Mouse (Mus musculus): ENCODE measurements at regions not wholly inside any gene's neighbourhood (a gene's known extent, or its start where the extent isn't known, plus 50 kb on each side); places are given as distances from the start of the nearest gene placed in this dataset.

DNA sequence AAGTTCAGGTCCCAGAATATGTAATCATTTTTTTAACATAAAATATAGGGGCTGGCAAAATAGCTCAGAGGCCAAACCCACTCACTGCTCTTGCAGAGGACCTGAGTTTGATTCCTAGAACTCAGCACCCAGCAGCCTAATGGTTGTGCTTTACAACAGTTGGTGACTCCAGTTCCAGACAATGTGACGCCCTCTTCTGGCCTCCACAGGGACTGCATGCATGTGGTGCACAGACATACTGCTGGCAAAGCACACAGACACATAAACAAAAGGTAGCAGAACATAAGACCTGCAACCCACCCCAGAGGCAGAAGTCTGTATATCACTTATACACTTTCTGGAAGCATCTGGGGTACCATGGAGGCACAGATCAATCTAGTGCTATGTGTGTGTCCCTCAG, 87.5 kb downstream of the Ackr3 start:
- H3K4me1 ChIP-seq (replicated peaks), result peaks cover 32% of the 10 kb centered on the region
- no peaks in the 10 kb centered on the region for H3K36me3 ChIP-seq
- H3K27me3 ChIP-seq, result no peaks in the 10 kb centered on the region
- no peak overlapping the region for H3K9ac ChIP-seq
- H3K4me2 ChIP-seq, result no peak overlapping the region
- no peak overlapping the region for H3K4me3 ChIP-seq
- ATAC-seq (ENCODE audit: low read depth), result no peak
- peak overlapping the region; percentile 35; the same call in 1 of the 2 replicates for H3K27ac ChIP-seq (replicated peaks)
- WGBS, result 79% methylated on average over 1 of the region's 1 CpGs
- no peaks in the 10 kb centered on the region for H3K9me3 ChIP-seq

DNA sequence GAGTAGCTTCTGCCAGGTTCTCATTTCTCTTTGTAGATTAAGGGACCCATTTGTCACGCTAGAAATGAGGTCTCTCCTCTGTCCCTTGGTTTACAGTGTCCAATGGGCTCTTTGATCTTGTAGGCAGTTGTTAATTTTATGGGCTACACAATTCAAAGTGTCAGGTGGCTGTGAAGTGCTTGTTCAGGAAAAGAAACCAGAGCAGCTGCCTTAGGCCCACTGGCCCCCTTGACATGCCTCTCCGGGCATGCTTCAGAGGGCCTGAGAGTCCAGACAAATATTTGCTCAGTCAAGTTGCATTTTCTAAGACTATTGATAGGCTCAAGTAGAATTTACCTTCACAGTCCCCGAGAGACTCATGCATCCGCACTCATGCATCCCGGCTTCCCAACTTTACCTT, 94.0 kb downstream of the Ackr3 start:
- no peak overlapping the region for H3K9ac ChIP-seq
- H3K9me3 ChIP-seq, result no peaks in the 10 kb centered on the region
- no peak overlapping the region for H3K27ac ChIP-seq (replicated peaks)
- H3K36me3 ChIP-seq, result no peaks in the 10 kb centered on the region
- H3K27me3 ChIP-seq, result no peaks in the 10 kb centered on the region
- peaks cover 10% of the 10 kb centered on the region for H3K4me1 ChIP-seq (replicated peaks)
- WGBS, result 27% methylated on average over 5 of the region's 5 CpGs
- no peak overlapping the region for H3K4me3 ChIP-seq
- no peak overlapping the region for H3K4me2 ChIP-seq
- ATAC-seq (ENCODE audit: low read depth), result no peak

DNA sequence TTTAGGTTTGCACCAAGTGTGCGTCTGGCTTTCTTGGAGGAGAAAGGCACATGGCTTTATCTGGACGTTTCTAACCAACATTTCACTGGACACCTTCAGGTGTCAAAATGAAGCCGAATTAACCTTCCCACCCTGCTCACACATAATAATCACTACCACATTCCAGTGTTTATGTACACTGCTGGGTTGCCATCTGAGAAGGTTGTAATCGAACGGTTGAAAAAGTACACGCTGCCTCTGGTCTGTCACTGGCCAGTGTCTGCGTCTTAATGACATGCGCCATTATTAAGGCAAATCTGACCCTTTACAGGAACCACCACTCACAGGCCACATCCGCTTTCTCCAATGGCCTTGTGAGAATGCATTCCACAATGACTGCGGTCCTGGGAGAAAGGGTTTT, 96.4 kb downstream of the Ackr3 start:
- no peak for ATAC-seq (ENCODE audit: low read depth)
- H3K4me1 ChIP-seq (replicated peaks), result peaks cover 23% of the 10 kb centered on the region
- H3K27me3 ChIP-seq, result no peaks in the 10 kb centered on the region
- no peaks in the 10 kb centered on the region for H3K36me3 ChIP-seq
- H3K27ac ChIP-seq (replicated peaks), result no peak overlapping the region
- H3K9ac ChIP-seq, result no peak overlapping the region
- no peak overlapping the region for H3K4me3 ChIP-seq
- no peak overlapping the region for H3K4me2 ChIP-seq
- no peaks in the 10 kb centered on the region for H3K9me3 ChIP-seq
- 88% methylated on average over 10 of the region's 10 CpGs for WGBS

DNA sequence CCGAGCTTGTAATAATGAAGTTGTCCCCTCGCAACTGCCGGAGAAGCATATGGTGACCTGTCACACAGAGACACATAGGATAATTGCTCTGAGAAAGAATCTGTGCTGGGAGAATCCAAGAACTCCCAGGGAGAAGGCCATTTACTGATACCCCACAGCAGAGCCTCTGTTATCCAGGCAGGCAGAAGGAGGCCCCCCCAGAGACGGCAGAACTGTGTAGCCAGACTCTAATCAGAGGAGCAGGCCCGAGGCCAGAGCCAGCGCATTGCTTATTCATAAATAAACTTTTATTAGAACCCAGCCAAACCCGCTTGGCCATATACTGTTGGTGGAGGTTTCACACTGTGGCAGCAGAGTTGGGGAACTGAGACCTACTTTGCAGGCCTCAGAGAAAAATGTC, 100.6 kb downstream of the Ackr3 start:
- ATAC-seq (ENCODE audit: low read depth), result peak; percentile 50; the same call in 1 of the 2 replicates
- no peak overlapping the region for H3K4me2 ChIP-seq
- H3K9me3 ChIP-seq, result no peaks in the 10 kb centered on the region
- H3K27ac ChIP-seq (replicated peaks), result peak overlapping the region; percentile 49; the same call in 1 of the 2 replicates
- 0 out of 2 replicates have a peak overlapping the region, but pooled peaks have one; percentile 5 for H3K9ac ChIP-seq
- WGBS, result 33% methylated on average over 7 of the region's 7 CpGs
- peaks cover 13% of the 10 kb centered on the region for H3K4me1 ChIP-seq (replicated peaks)
- H3K27me3 ChIP-seq, result no peaks in the 10 kb centered on the region
- H3K4me3 ChIP-seq, result no peak overlapping the region
- no peaks in the 10 kb centered on the region for H3K36me3 ChIP-seq

DNA sequence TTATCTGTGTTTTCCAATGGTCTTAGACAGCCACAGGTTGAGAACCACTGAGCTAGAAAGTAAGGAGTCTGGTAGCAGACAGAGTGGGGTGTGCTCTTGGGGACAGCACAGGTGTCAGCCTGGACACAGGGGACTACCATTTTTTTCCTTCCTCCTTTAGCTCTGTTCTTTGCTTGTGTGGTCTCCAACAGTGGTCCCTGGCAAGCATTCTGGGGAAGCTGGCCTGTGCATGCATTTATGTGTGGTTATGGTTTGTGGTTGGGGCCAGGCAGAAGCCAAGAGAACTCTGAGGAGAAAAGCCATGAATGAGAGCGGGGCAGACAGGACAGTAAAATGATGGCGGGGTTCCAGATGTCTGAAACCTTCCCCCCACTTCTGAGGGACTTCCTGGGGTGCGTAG, 107.2 kb downstream of the Ackr3 start:
- H3K36me3 ChIP-seq, result no peaks in the 10 kb centered on the region
- no peaks in the 10 kb centered on the region for H3K9me3 ChIP-seq
- ATAC-seq (ENCODE audit: low read depth), result no peak
- no peak overlapping the region for H3K9ac ChIP-seq
- H3K27ac ChIP-seq (replicated peaks), result no peak overlapping the region
- no peak overlapping the region for H3K4me2 ChIP-seq
- 75% methylated on average over 3 of the region's 3 CpGs for WGBS
- H3K27me3 ChIP-seq, result no peaks in the 10 kb centered on the region
- no peak overlapping the region for H3K4me3 ChIP-seq
- peaks cover 30% of the 10 kb centered on the region for H3K4me1 ChIP-seq (replicated peaks)

DNA sequence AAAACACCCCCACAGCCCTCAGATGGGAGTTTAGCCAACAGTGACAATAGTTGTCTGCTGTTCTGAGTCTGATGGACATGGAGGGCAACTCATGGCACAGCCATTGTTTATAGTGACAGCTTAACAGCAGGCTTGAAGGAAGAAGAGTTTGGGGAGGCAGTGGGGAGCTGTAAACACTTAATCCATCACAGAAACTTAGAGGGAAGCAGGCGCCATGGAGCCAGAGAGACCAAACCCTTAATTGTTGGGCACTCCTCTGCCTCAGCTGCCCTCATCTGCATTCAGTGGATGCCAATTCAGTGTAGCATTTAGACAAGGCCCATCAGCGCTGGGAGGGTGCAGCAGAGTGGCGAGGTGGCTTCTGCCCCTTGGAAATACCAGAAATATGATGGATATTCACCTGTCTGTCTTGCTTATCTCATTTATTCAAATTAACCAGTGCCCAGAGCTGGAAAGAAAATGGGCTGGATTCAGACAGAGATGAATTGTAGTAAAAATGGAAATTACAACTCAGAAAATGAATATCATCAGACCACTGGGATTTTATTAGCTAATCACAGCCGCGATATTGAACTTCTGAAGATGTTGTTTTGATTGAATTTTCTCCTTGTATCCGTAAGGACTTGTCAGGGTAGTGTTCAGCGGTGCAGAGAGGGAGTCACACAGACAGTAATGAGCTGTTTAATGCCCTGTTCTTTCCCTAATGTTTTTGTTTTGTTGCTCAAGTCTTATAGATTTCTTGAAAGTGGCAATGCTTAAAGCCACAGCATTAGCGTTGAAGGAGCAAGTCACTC, 108.1 kb downstream of the Ackr3 start:
- Histone ChIP-seq H3K9ac (no peak overlapping the region), H3K4me2 (no peak overlapping the region), H3K9me3 (no peaks in the 10 kb centered on the region), H3K27me3 (no peaks in the 10 kb centered on the region), H3K4me1 (replicated peaks) (peaks cover 30% of the 10 kb centered on the region), H3K4me3 (no peak overlapping the region), H3K36me3 (no peaks in the 10 kb centered on the region), H3K27ac (replicated peaks) (peak overlapping the region; percentile 64)
- 48% methylated on average over 8 of the region's 8 CpGs for WGBS
- no peak for ATAC-seq (ENCODE audit: low read depth)

DNA sequence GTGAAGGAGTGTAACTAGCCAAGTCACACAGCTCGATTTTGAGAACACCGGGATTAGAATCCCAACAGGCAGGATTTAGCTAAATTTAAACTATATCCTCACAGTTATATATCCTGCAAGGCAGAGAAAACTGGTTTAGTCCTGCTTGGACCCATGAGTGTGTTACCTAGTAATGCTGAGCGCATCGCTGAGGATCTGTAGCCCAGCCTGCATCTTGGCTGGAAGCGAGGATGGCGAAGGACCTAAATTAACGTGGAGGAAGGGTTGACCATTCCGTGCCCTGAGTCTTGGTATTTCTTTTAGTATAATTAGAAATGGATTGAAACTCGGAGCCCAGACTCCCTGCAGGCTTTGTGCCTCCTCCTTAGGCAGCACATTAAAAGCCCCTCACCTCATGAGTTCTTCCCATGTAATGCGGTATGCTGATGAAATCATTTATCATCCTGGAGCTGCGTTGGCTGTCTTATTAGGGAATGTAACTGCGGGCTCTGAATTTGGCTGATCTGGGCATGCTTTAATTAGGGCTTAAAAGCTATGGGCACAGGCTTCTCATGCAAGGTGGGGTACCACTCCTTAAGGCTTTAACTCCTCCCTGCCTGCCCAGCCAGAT, 110.1 kb downstream of the Ackr3 start:
- ATAC-seq (ENCODE audit: low read depth), result no peak; the same call in 1 of the 2 replicates
- H3K27ac ChIP-seq (replicated peaks), result peak overlapping the region; percentile 64
- 55% methylated on average over 12 of the region's 12 CpGs for WGBS

DNA sequence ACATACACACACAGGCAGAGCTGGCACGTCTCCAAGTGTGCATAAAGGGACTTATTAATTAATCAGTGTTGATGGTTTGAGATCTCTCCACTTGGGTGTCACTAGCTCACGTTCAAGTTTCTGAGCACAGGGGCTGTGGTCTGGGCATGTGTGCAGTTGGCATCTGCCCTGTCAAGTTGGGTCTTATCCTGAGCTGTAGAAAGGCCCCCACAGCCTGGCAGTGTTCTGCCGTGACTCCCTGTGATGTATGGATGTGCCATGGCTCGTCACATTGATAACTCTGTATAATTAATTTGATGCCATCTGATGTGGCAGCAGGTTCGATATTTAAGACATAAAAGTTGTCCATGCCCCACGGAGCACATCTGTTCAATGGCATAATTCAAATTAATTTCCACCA, 114.1 kb downstream of the Ackr3 start:
- no peaks in the 10 kb centered on the region for H3K9me3 ChIP-seq

More for the DNA sequence above, 110.1 kb downstream of the Ackr3 start:
- no peak overlapping the region for H3K4me2 ChIP-seq
- H3K4me1 ChIP-seq (replicated peaks), result peaks cover 40% of the 10 kb centered on the region
- no peaks in the 10 kb centered on the region for H3K9me3 ChIP-seq
- H3K9ac ChIP-seq, result no peak overlapping the region
- no peak overlapping the region for H3K4me3 ChIP-seq
- H3K27me3 ChIP-seq, result no peaks in the 10 kb centered on the region
- H3K36me3 ChIP-seq, result no peaks in the 10 kb centered on the region

DNA sequence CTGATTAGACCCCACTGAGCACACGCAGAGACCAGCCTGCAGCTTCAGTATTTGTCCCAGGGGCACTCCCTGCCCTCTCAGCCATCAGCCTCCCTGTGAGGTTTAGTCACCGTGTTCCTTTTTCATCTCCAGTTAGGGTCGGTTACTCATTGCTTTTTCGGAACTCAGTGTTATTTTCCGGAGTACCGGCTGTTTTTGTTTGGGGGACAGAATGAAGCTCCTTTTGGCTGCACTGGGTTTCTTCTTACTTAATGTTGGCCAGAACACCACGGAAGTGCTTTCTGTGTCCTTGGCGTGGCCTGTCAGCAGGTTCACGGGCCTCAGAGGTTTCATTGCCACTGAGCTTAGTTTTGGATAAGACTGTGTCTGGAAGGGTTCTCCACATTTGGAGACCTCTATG, 114.7 kb downstream of the Ackr3 start:
- H3K36me3 ChIP-seq, result no peaks in the 10 kb centered on the region
- no peak overlapping the region for H3K4me3 ChIP-seq
- no peak overlapping the region for H3K9ac ChIP-seq
- H3K4me2 ChIP-seq, result no peak overlapping the region
- WGBS, result 73% methylated on average over 9 of the region's 9 CpGs
- H3K9me3 ChIP-seq, result no peaks in the 10 kb centered on the region
- H3K27ac ChIP-seq (replicated peaks), result no peak overlapping the region
- no peaks in the 10 kb centered on the region for H3K27me3 ChIP-seq
- no peak for ATAC-seq (ENCODE audit: low read depth)
- H3K4me1 ChIP-seq (replicated peaks), result peaks cover 37% of the 10 kb centered on the region

More for the DNA sequence above, 114.1 kb downstream of the Ackr3 start:
- H3K4me2 ChIP-seq, result no peak overlapping the region
- no peak overlapping the region for H3K9ac ChIP-seq
- peaks cover 39% of the 10 kb centered on the region for H3K4me1 ChIP-seq (replicated peaks)
- no peak for ATAC-seq (ENCODE audit: low read depth)
- H3K27me3 ChIP-seq, result no peaks in the 10 kb centered on the region
- no peaks in the 10 kb centered on the region for H3K36me3 ChIP-seq
- no peak overlapping the region for H3K4me3 ChIP-seq
- H3K27ac ChIP-seq (replicated peaks), result no peak overlapping the region
- 47% methylated on average over 6 of the region's 6 CpGs for WGBS

DNA sequence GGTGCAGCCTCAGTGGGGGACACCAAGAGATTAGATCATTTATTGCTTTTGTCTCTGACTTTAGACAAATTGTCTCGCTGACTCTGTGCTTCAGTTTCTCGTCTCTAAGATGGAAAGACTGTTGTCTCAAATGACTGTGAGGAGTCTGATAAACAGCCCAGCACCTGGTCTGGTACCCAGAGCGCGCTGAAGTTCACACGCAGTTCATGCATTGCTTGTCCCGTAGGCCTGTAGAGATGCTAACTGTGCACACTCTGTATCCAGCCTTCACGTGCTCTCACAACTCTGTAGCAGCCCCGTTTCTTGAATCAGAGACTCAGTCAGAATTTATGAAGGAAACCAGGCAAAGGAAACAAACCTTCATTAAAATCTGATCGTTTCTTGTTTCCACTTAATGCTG, 116.7 kb downstream of the Ackr3 start:
- H3K27ac ChIP-seq (replicated peaks), result peak overlapping the region; percentile 9; the same call in 1 of the 2 replicates

DNA sequence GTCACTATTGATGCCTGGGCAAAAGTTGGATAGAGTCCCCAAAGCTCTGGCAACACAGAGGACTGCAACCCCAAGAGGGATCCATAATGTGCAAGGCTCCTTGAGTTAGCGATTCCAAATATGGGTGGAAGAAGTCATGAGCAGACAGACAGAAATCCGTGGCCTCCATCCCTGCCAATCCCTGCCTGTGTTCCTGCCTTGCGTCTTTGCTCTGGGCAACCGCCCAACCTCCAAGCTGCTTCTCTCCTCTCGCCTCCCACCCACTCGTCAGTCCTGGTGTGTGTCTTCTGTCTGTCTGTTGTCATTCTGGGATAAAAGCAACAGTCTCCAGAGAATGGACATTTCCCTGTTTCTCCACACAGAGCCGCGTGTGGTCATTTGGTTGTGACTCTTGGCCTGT, 117.7 kb downstream of the Ackr3 start:
- Histone ChIP-seq H3K4me2 (no peak overlapping the region), H3K4me3 (no peak overlapping the region), H3K4me1 (replicated peaks) (peaks cover 48% of the 10 kb centered on the region), H3K9ac (no peak overlapping the region), H3K9me3 (no peaks in the 10 kb centered on the region), H3K27ac (replicated peaks) (no peak overlapping the region), H3K36me3 (no peaks in the 10 kb centered on the region), H3K27me3 (no peaks in the 10 kb centered on the region)
- ATAC-seq (ENCODE audit: low read depth), result no peak
- 92% methylated on average over 8 of the region's 8 CpGs for WGBS

More for the DNA sequence above, 116.7 kb downstream of the Ackr3 start:
- Histone ChIP-seq H3K4me3 (no peak overlapping the region), H3K4me1 (replicated peaks) (peaks cover 42% of the 10 kb centered on the region), H3K36me3 (no peaks in the 10 kb centered on the region), H3K4me2 (no peak overlapping the region), H3K9me3 (no peaks in the 10 kb centered on the region), H3K9ac (no peak overlapping the region), H3K27me3 (no peaks in the 10 kb centered on the region)
- WGBS, result 23% methylated on average over 9 of the region's 9 CpGs
- ATAC-seq (ENCODE audit: low read depth), result no peak

DNA sequence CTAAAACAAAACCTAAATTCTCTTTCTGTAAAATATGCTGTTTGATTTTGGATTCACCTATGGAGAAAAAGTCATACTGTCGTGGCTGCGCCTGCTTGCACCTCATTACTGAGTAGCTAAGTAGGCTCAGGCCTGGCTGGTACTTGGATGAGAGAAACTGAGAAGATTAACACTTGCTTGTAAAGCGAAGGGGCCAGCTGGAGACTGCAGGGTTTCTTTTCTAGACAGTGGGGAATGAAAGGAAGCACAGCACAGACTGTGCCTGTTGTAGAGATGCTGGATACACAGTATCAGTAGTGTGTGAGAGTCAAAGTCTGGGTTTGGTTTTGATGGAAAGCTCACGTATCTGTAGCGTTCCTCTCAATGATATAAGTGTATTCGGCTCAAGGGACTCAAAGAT, 123.5 kb downstream of the Ackr3 start:
- 61% methylated on average over 6 of the region's 6 CpGs for WGBS
- Histone ChIP-seq H3K9ac (no peak overlapping the region), H3K4me3 (no peak overlapping the region), H3K27ac (replicated peaks) (no peak overlapping the region), H3K36me3 (no peaks in the 10 kb centered on the region), H3K9me3 (no peaks in the 10 kb centered on the region), H3K4me2 (no peak overlapping the region), H3K27me3 (no peaks in the 10 kb centered on the region), H3K4me1 (replicated peaks) (peaks cover 34% of the 10 kb centered on the region)
- ATAC-seq (ENCODE audit: low read depth), result no peak
